Mouse (Mus musculus) midbrain, embryonic 12.5 days (tissue): ENCODE measurements at regions not wholly inside any gene's neighbourhood (a gene's known extent, or its start where the extent isn't known, plus 50 kb on each side); places are given as distances from the start of the nearest gene placed in this dataset.

Experiments
- ATAC-seq: fragments of 200-750 bp; cut with Nextera tagmentation; 2 replicates; pipeline ENCODE4 v1.8.0; 2017; ENCODE audit warnings: low read depth, moderate TSS enrichment, moderate library complexity; ENCODE audit not compliant: low FRiP score
- H3K27ac ChIP-seq: fragments of 300-500 bp; sonication (generic); replicated peaks from 2 replicates; pipeline ENCODE4 v1.5.1; 2016; ENCODE audit warnings: mild to moderate bottlenecking
- H3K27me3 ChIP-seq: fragments of 300-500 bp; sonication (generic); 2 replicates; pipeline ENCODE4 v1.6.1; 2016; ENCODE audit warnings: mild to moderate bottlenecking
- H3K36me3 ChIP-seq: fragments of 300-500 bp; sonication (generic); 2 replicates; pipeline ENCODE4 v1.6.1; 2016
- H3K4me1 ChIP-seq: fragments of 300-500 bp; sonication (generic); 2 replicates; pipeline ENCODE4 v1.6.1; 2016
- H3K4me2 ChIP-seq: fragments of 300-500 bp; sonication (generic); replicated peaks from 2 replicates; pipeline ENCODE4 v1.6.1; 2016; ENCODE audit warnings: mild to moderate bottlenecking, moderate library complexity
- H3K4me3 ChIP-seq: fragments of 300-500 bp; sonication (generic); 2 replicates; pipeline ENCODE4 v1.5.1; 2016; ENCODE audit warnings: mild to moderate bottlenecking
- H3K9ac ChIP-seq: fragments of 300-500 bp; sonication (generic); replicated peaks from 2 replicates; pipeline ENCODE4 v1.6.1; 2016; ENCODE audit warnings: mild to moderate bottlenecking, moderate library complexity
- H3K9me3 ChIP-seq: fragments of 300-500 bp; sonication (generic); 2 replicates; pipeline ENCODE4 v1.6.1; 2016; ENCODE audit warnings: mild to moderate bottlenecking
- WGBS: fragments of 180-500 bp; shearing (Covaris S2); methylation state at CpG from one replicate; pipeline ENCODE4 v1.1.7; 2016; 5-methylcytosine and 5-hydroxymethylcytosine counted together

- H3K4me1 ChIP-seq = peaks cover 10% of the 10 kb centered on the region
- no peaks in the 10 kb centered on the region for H3K9me3 ChIP-seq
- H3K36me3 ChIP-seq = no peaks in the 10 kb centered on the region
- 90% methylated on average over 9 of the region's 9 CpGs for WGBS
- no peak overlapping the region for H3K9ac ChIP-seq
- H3K4me3 ChIP-seq = no peak overlapping the region
- no peaks in the 10 kb centered on the region; the same call in 1 of the 2 replicates for H3K27me3 ChIP-seq
- H3K27ac ChIP-seq = no peak overlapping the region
- H3K4me2 ChIP-seq = no peak overlapping the region
- no peak for ATAC-seq
Measured at GRCm38 (mm10) chr7:68568127-68568510, 180.9 kb downstream of the Arrdc4 start.

- H3K9me3 ChIP-seq = no peaks in the 10 kb centered on the region
- WGBS = 94% methylated on average over 3 of the region's 3 CpGs
- H3K27me3 ChIP-seq = no peaks in the 10 kb centered on the region; the same call in 1 of the 2 replicates
- peaks cover 10% of the 10 kb centered on the region for H3K4me1 ChIP-seq
- H3K4me2 ChIP-seq = no peak overlapping the region
- no peak overlapping the region for H3K4me3 ChIP-seq
- H3K9ac ChIP-seq = no peak overlapping the region
- no peaks in the 10 kb centered on the region for H3K36me3 ChIP-seq
- no peak overlapping the region for H3K27ac ChIP-seq
- ATAC-seq = no peak
Measured at GRCm38 (mm10) chr7:68567452-68568126, 181.5 kb downstream of the Arrdc4 start.

- no peak overlapping the region for H3K4me3 ChIP-seq
- H3K36me3 ChIP-seq = no peaks in the 10 kb centered on the region
- whole genome bisulfite sequencing = 77% methylated on average over 15 of the region's 15 CpGs
- no peaks in the 10 kb centered on the region for H3K27me3 ChIP-seq
- H3K4me1 ChIP-seq = 0 out of 2 replicates have a peak, but pooled peaks cover 2% of the 10 kb centered on the region
- no peak overlapping the region for H3K27ac ChIP-seq
- ATAC-seq = no peak
- H3K9me3 ChIP-seq = no peaks in the 10 kb centered on the region
- no peak overlapping the region for H3K9ac ChIP-seq
- no peak overlapping the region for H3K4me2 ChIP-seq
Measured at GRCm38 (mm10) chr7:68559440-68560343, 189.3 kb downstream of the Arrdc4 start.

GRCm38 (mm10) chr7:68550330-68550729 lies 198.7 kb downstream of the Arrdc4 start:
- Histone ChIP-seq H3K4me1 (peaks cover 4% of the 10 kb centered on the region; the same call in 1 of the 2 replicates), H3K9me3 (no peaks in the 10 kb centered on the region), H3K27ac (no peak overlapping the region), H3K4me2 (no peak overlapping the region), H3K36me3 (no peaks in the 10 kb centered on the region), H3K27me3 (no peaks in the 10 kb centered on the region; the same call in 1 of the 2 replicates), H3K9ac (no peak overlapping the region), H3K4me3 (no peak overlapping the region)
- 29% methylated on average over 3 of the region's 3 CpGs for WGBS
- no peak for ATAC-seq

GRCm38 (mm10) chr7:68548176-68548575 lies 200.9 kb downstream of the Arrdc4 start:
- H3K36me3 ChIP-seq = no peaks in the 10 kb centered on the region
- peaks cover 4% of the 10 kb centered on the region; the same call in 1 of the 2 replicates for H3K4me1 ChIP-seq
- H3K27ac ChIP-seq = no peak overlapping the region
- no peaks in the 10 kb centered on the region for H3K9me3 ChIP-seq
- H3K27me3 ChIP-seq = no peaks in the 10 kb centered on the region; the same call in 1 of the 2 replicates
- H3K4me2 ChIP-seq = no peak overlapping the region
- no peak overlapping the region for H3K9ac ChIP-seq
- no peak overlapping the region for H3K4me3 ChIP-seq
- no peak for ATAC-seq

- Histone ChIP-seq H3K27ac (no peak overlapping the region), H3K9me3 (no peaks in the 10 kb centered on the region), H3K4me2 (no peak overlapping the region), H3K36me3 (no peaks in the 10 kb centered on the region), H3K9ac (no peak overlapping the region), H3K27me3 (no peaks in the 10 kb centered on the region; the same call in 1 of the 2 replicates), H3K4me1 (no peaks in the 10 kb centered on the region), H3K4me3 (no peak overlapping the region)
- no peak for ATAC-seq
- WGBS = 83% methylated on average over 11 of the region's 11 CpGs
Measured at GRCm38 (mm10) chr7:68544136-68544535, 204.9 kb downstream of the Arrdc4 start.

- WGBS = 90% methylated on average over 6 of the region's 6 CpGs
- no peak for ATAC-seq
Measured at GRCm38 (mm10) chr7:68509096-68509495, 235.5 kb downstream of the Fam169b start.

GRCm38 (mm10) chr7:68491143-68491810 lies 217.6 kb downstream of the Fam169b start:
- Histone ChIP-seq H3K9me3 (no peaks in the 10 kb centered on the region), H3K9ac (no peak overlapping the region), H3K4me2 (no peak overlapping the region), H3K27ac (no peak overlapping the region), H3K36me3 (no peaks in the 10 kb centered on the region), H3K4me3 (no peak overlapping the region), H3K27me3 (no peaks in the 10 kb centered on the region), H3K4me1 (no peaks in the 10 kb centered on the region)
- WGBS = 84% methylated on average over 6 of the region's 6 CpGs
- no peak for ATAC-seq

More at GRCm38 (mm10) chr7:68509096-68509495, 235.5 kb downstream of the Fam169b start:
- no peaks in the 10 kb centered on the region for H3K36me3 ChIP-seq
- H3K4me2 ChIP-seq = no peak overlapping the region
- no peaks in the 10 kb centered on the region for H3K27me3 ChIP-seq
- H3K9me3 ChIP-seq = 0 out of 2 replicates have a peak, but pooled peaks cover 4% of the 10 kb centered on the region
- H3K4me3 ChIP-seq = no peak overlapping the region
- no peak overlapping the region for H3K9ac ChIP-seq
- no peaks in the 10 kb centered on the region for H3K4me1 ChIP-seq
- no peak overlapping the region for H3K27ac ChIP-seq

- Histone ChIP-seq H3K4me2 (no peak overlapping the region), H3K36me3 (no peaks in the 10 kb centered on the region), H3K4me3 (no peak overlapping the region), H3K4me1 (no peaks in the 10 kb centered on the region), H3K9me3 (no peaks in the 10 kb centered on the region), H3K9ac (no peak overlapping the region), H3K27me3 (no peaks in the 10 kb centered on the region), H3K27ac (no peak overlapping the region)
- no peak for ATAC-seq
- WGBS = 86% methylated on average over 3 of the region's 3 CpGs
Measured at GRCm38 (mm10) chr7:68486676-68487075, 213.0 kb downstream of the Fam169b start.

- Histone ChIP-seq H3K4me3 (no peak overlapping the region), H3K27ac (no peak overlapping the region), H3K9me3 (no peaks in the 10 kb centered on the region), H3K9ac (no peak overlapping the region), H3K4me1 (no peaks in the 10 kb centered on the region), H3K27me3 (peaks cover 6% of the 10 kb centered on the region; the same call in 1 of the 2 replicates), H3K36me3 (no peaks in the 10 kb centered on the region), H3K4me2 (no peak overlapping the region)
- ATAC-seq = no peak
- WGBS = 79% methylated on average over 10 of the region's 10 CpGs
Measured at GRCm38 (mm10) chr7:68482553-68482952, 208.9 kb downstream of the Fam169b start.

GRCm38 (mm10) chr7:68480770-68481169 lies 207.1 kb downstream of the Fam169b start:
- Histone ChIP-seq H3K4me2 (no peak overlapping the region), H3K27me3 (peaks cover 6% of the 10 kb centered on the region; the same call in 1 of the 2 replicates), H3K27ac (no peak overlapping the region), H3K9me3 (no peaks in the 10 kb centered on the region), H3K4me1 (no peaks in the 10 kb centered on the region), H3K9ac (no peak overlapping the region), H3K4me3 (no peak overlapping the region), H3K36me3 (no peaks in the 10 kb centered on the region)
- ATAC-seq = peak; percentile 47; the same call in 1 of the 2 replicates
- WGBS = 33% methylated on average over 7 of the region's 7 CpGs

GRCm38 (mm10) chr7:68480336-68480735 lies 206.7 kb downstream of the Fam169b start:
- Histone ChIP-seq H3K27ac (no peak overlapping the region), H3K4me2 (no peak overlapping the region), H3K9me3 (no peaks in the 10 kb centered on the region), H3K4me3 (no peak overlapping the region), H3K36me3 (no peaks in the 10 kb centered on the region), H3K27me3 (peaks cover 6% of the 10 kb centered on the region; the same call in 1 of the 2 replicates), H3K9ac (no peak overlapping the region), H3K4me1 (no peaks in the 10 kb centered on the region)
- ATAC-seq = no peak
- WGBS = 60% methylated on average over 3 of the region's 3 CpGs
